34 mouse cellular contexts compared by ENCODE assay signal in the genomic region with DNA sequence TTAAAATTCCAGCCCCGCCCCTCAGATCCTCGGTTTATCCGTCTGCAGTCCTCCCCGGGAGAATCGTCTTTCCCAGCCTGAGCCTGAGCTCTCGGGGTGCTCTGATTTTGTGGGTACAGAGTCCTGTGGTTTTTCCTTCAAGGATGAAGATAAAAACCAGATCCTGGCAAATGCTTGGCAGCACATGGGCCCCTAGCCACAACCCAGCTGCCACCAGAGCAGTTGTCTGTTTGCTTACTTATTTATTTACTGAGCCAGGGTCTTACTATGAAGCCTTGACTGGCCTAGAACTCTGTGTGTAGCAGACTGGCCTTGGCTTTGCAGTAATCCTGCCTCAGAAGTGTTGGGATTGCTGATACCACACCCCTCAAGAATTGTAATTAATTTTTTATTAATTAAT. TPM values are rescaled to one million over a fixed set of nuclear protein-coding genes. Genes with fewer than 3 reads are reported as not detected.
"Had no signal": no experiment of that assay in that cellular context is flagged by ENCODE, and none has a peak within 500 bp of the region (broad histone marks: within the 10 kb centered on the region; RNA-seq: fewer than 3 reads in every experiment).

No protein-coding gene starts in this region.

- H3K9me3 ChIP-seq: forebrain, embryonic 15.5 days; heart, embryonic 10.5 days; hindbrain, embryonic 10.5 days; hindbrain, embryonic 12.5 days; limb, embryonic 10.5 days; limb, embryonic 12.5 days had no signal

- H3K27ac ChIP-seq: forebrain, embryonic 15.5 days; gastrocnemius, adult 2 months; heart, embryonic 10.5 days; hindbrain, embryonic 12.5 days; hindbrain, embryonic 14.5 days; hindbrain, postnatal 0 days; layer of hippocampus, adult 2 months; left cerebral cortex, adult 2 months; limb, embryonic 10.5 days; limb, embryonic 12.5 days had no signal

- H3K4me1 ChIP-seq: forebrain, embryonic 15.5 days had no signal

- H3K36me3 ChIP-seq: forebrain, embryonic 15.5 days; heart, embryonic 12.5 days; hindbrain, embryonic 10.5 days; hindbrain, embryonic 12.5 days; limb, embryonic 10.5 days; limb, embryonic 12.5 days had no signal

- ATAC-seq: forebrain, embryonic 15.5 days; forebrain, postnatal 0 days; hindbrain, postnatal 0 days; intestine, embryonic 16.5 days had no signal

- H3K4me2 ChIP-seq: forebrain, embryonic 15.5 days; heart, embryonic 12.5 days; hindbrain, embryonic 12.5 days; hindbrain, embryonic 14.5 days; limb, embryonic 12.5 days had no signal

- H3K4me3 ChIP-seq: forebrain, embryonic 15.5 days; gastrocnemius, adult 2 months; heart, embryonic 10.5 days; heart, embryonic 12.5 days; hindbrain, embryonic 10.5 days; hindbrain, embryonic 12.5 days; layer of hippocampus, adult 2 months; left cerebral cortex, adult 2 months; limb, embryonic 10.5 days; limb, embryonic 12.5 days had no signal

- DNase-seq: forebrain, postnatal 0 days; gastrocnemius, adult 2 months; gastrocnemius, postnatal 10 days; gastrocnemius, postnatal 25 days; heart, adult 18-20 months; heart, postnatal 10 days; heart, postnatal 4 days; kidney, adult 11 months; kidney, adult 2 months; kidney, adult 9 months; kidney, postnatal 10 days; kidney, postnatal 25 days; kidney, postnatal 4 days had no signal

- H3K27me3 ChIP-seq: forebrain, embryonic 15.5 days had no signal

- H3K9ac ChIP-seq: forebrain, embryonic 15.5 days; forebrain, postnatal 0 days; heart, embryonic 12.5 days; hindbrain, embryonic 12.5 days; hindbrain, embryonic 14.5 days had no signal

RNA-seq across cellular contexts. Expression of gene Fam131c, which starts 8.8 kb away (rescaled TPM):
- total RNA-seq: granulocyte monocyte progenitor cell, adult 5-6 weeks had no signal

RNA-seq across cellular contexts. Expression of gene Clcnka, which starts 39.3 kb away (rescaled TPM):
- total RNA-seq: gastrocnemius, adult 2 months; granulocyte monocyte progenitor cell, adult 5-6 weeks; heart, adult 18-20 months; heart, adult 8-10 months; heart, postnatal 10 days; heart, postnatal 25 days; heart, postnatal 4 days; layer of hippocampus, adult 2 months; layer of hippocampus, postnatal 10 days; left cerebral cortex, postnatal 14 days; left cerebral cortex, postnatal 36 days had no signal
- polyA plus RNA-seq: forebrain, embryonic 15.5 days; heart, embryonic 14.5 days; intestine, embryonic 14.5 days had no signal

RNA-seq across cellular contexts. Expression of gene Clcnkb, which starts 56.6 kb away (rescaled TPM):
- total RNA-seq: forebrain, postnatal 0 days; gastrocnemius, postnatal 25 days; granulocyte monocyte progenitor cell, adult 5-6 weeks; layer of hippocampus, adult 2 months; layer of hippocampus, postnatal 10 days; layer of hippocampus, postnatal 25 days; left cerebral cortex, adult 2 months; left cerebral cortex, postnatal 14 days had no signal
- polyA plus RNA-seq: forebrain, embryonic 15.5 days; forebrain, postnatal 0 days; hindbrain, embryonic 10.5 days; hindbrain, embryonic 12.5 days; hindbrain, embryonic 14.5 days; limb, embryonic 10.5 days; limb, embryonic 12.5 days had no signal
